In genomic region chr17:26114061-26114460, GRCm38 (mm10) we compare ENCODE assay signal across 8 mouse cellular contexts. TPM values are rescaled to one million over a fixed set of nuclear protein-coding genes. Genes with fewer than 3 reads are reported as not detected.
DNase-seq lines count a peak whose midpoint lies in the region; ATAC-seq and TF ChIP-seq lines count a peak whose summit lies in the region.

No protein-coding gene starts in this region.

- no peak for ATAC-seq in erythroblast, adult 5-6 weeks (replicated peaks; ENCODE audit: low FRiP score, poor library complexity, severe bottlenecking)
- ATAC-seq in intestine, embryonic 14.5 days (replicated peaks; ENCODE audit: low FRiP score, low TSS enrichment, low read depth), result no peak
- no peak for ATAC-seq in liver, postnatal 0 days
- ATAC-seq in CD4-positive, CD25-positive, alpha-beta regulatory T cell, adult 4 months, result no peak

- peaks cover 18% of the 10 kb centered on the region for H3K4me1 ChIP-seq in erythroblast, embryonic 14.5 days (ENCODE audit: control insufficient read depth)
- H3K4me1 ChIP-seq in MEL (ENCODE audit: control insufficient read depth in 1 of 2, insufficient read depth in 2 of 2, low read length in 2 of 2), result peaks cover 5 to 34% of the 10 kb centered on the region in 2 experiments; a peak in 3 of 4 replicates
- H3K4me1 ChIP-seq in intestine, embryonic 14.5 days (replicated peaks; ENCODE audit: control insufficient read depth, insufficient read depth, low read length), result peaks cover 10% of the 10 kb centered on the region; the same call in 1 of the 2 replicates
- peaks cover 22% of the 10 kb centered on the region for H3K4me1 ChIP-seq in liver, postnatal 0 days (ENCODE audit: insufficient read depth)

- DNase-seq in MEL (ENCODE audit: low read depth, low spot score), result no peak
- DNase-seq in intestine, embryonic 14.5 days (ENCODE audit: low spot score), result no peak
- no peak for DNase-seq in liver, postnatal 0 days
- no peak for DNase-seq in thymus, postnatal 25 days
- no peak for DNase-seq in embryo, embryonic 10 days (ENCODE audit: low spot score)

- TF ChIP-seq CTCF in MEL (IDR thresholded peaks at IDR 0.05 in 2 of 3, conservative IDR thresholded peaks at IDR 0.05 in 1 of 3; ENCODE audit: control insufficient read depth in 1 of 3, insufficient read depth in 1 of 3, low read depth in 2 of 3, low read length in 3 of 3, poor library complexity in 1 of 3, severe bottlenecking in 1 of 3), result no peak
- no peak for TF ChIP-seq CTCF in liver, postnatal 0 days (IDR thresholded peaks at IDR 0.05; ENCODE audit: low read depth)

- H3K9ac ChIP-seq in MEL (ENCODE audit: control insufficient read depth, low read depth, low read length, poor library complexity, severe bottlenecking), result peak overlapping the region; percentile 73
- no peak overlapping the region; the same call in 1 of the 2 replicates for H3K9ac ChIP-seq in intestine, embryonic 14.5 days (ENCODE audit: low read length)
- H3K9ac ChIP-seq in liver, postnatal 0 days (replicated peaks), result no peak overlapping the region; the same call in 1 of the 2 replicates

- no peaks in the 10 kb centered on the region for H3K36me3 ChIP-seq in erythroblast, embryonic 14.5 days (ENCODE audit: control insufficient read depth)
- peaks cover 0 to 2% of the 10 kb centered on the region in 2 experiments; a peak in 2 of 4 replicates for H3K36me3 ChIP-seq in MEL (ENCODE audit: control insufficient read depth in 1 of 2, insufficient read depth in 2 of 2, low read length in 2 of 2)
- no peaks in the 10 kb centered on the region for H3K36me3 ChIP-seq in intestine, embryonic 14.5 days (ENCODE audit: control insufficient read depth, insufficient read depth, low read length)
- H3K36me3 ChIP-seq in liver, postnatal 0 days (replicated peaks; ENCODE audit: insufficient read depth, low read length), result no peaks in the 10 kb centered on the region

- peak overlapping the region; percentile 71 for H3K4me3 ChIP-seq in erythroblast, embryonic 14.5 days (replicated peaks)
- peak overlapping the region; percentile 75 to 89 for H3K4me3 ChIP-seq in MEL (ENCODE audit: control insufficient read depth in 1 of 2, insufficient read depth in 1 of 2, low read depth in 2 of 2, low read length in 2 of 2)
- peak overlapping the region; percentile 54 for H3K4me3 ChIP-seq in intestine, embryonic 14.5 days (ENCODE audit: low read depth, low read length)
- H3K4me3 ChIP-seq in liver, postnatal 0 days (ENCODE audit: low read depth, low read length), result peak overlapping the region; percentile 75

- H3K9me3 ChIP-seq in erythroblast, embryonic 14.5 days (ENCODE audit: control insufficient read depth, low read length), result no peaks in the 10 kb centered on the region
- no peaks in the 10 kb centered on the region for H3K9me3 ChIP-seq in MEL (replicated peaks; ENCODE audit: insufficient read depth, low read length)
- H3K9me3 ChIP-seq in intestine, embryonic 14.5 days (ENCODE audit: control insufficient read depth, low read length), result no peaks in the 10 kb centered on the region
- H3K9me3 ChIP-seq in liver, postnatal 0 days (ENCODE audit: low read length), result no peaks in the 10 kb centered on the region

- TF ChIP-seq EP300 in MEL (IDR thresholded peaks at IDR 0.05; ENCODE audit: low read depth in 1 of 2, low read length in 2 of 2), result no peak
- TF ChIP-seq EP300 in liver, postnatal 0 days (IDR thresholded peaks at IDR 0.05; ENCODE audit: low read depth), result no peak

- H3K4me2 ChIP-seq in intestine, embryonic 14.5 days (ENCODE audit: low read length), result peak overlapping the region; percentile 88
- H3K4me2 ChIP-seq in liver, postnatal 0 days (ENCODE audit: low read depth, low read length), result peak overlapping the region; percentile 92

- 15% methylated on average over 8 of the region's 8 CpGs for WGBS in intestine, embryonic 14.5 days
- WGBS in liver, postnatal 0 days (ENCODE audit: insufficient replicate concordance), result 11% methylated on average over 8 of the region's 8 CpGs

- TF ChIP-seq POLR2A in MEL (IDR thresholded peaks at IDR 0.05; ENCODE audit: control insufficient read depth in 1 of 2, insufficient read depth in 1 of 2, low read depth in 1 of 2, low read length in 2 of 2, poor library complexity in 1 of 2), result no peak

- no peaks in the 10 kb centered on the region; the same call in 1 of the 2 replicates for H3K79me2 ChIP-seq in MEL (ENCODE audit: control insufficient read depth, insufficient read depth, low read length, poor library complexity)

- TF ChIP-seq RAD21 in MEL (IDR thresholded peaks at IDR 0.05; ENCODE audit: low read depth, low read length), result no peak

- no peak overlapping the region for H3K27ac ChIP-seq in MEL (ENCODE audit: control insufficient read depth, low read depth, low read length)
- H3K27ac ChIP-seq in intestine, embryonic 14.5 days (ENCODE audit: low read depth), result no peak overlapping the region
- no peak overlapping the region for H3K27ac ChIP-seq in liver, postnatal 0 days (ENCODE audit: low read depth)

- H3K27me3 ChIP-seq in erythroblast, embryonic 14.5 days (ENCODE audit: control insufficient read depth), result peaks cover 74% of the 10 kb centered on the region
- no peaks in the 10 kb centered on the region for H3K27me3 ChIP-seq in MEL (ENCODE audit: control insufficient read depth in 1 of 2, insufficient read depth in 2 of 2, low read length in 2 of 2)
- peaks cover 64% of the 10 kb centered on the region for H3K27me3 ChIP-seq in intestine, embryonic 14.5 days (replicated peaks; ENCODE audit: control insufficient read depth, insufficient read depth, low read length)
- H3K27me3 ChIP-seq in liver, postnatal 0 days (ENCODE audit: insufficient read depth, low read length), result peaks cover 44% of the 10 kb centered on the region

TF ChIP-seq in MEL, 35 proteins besides CTCF, POLR2A, EP300 and RAD21 (continues in another document):
- no peak for TF ChIP-seq HCFC1 (IDR thresholded peaks at IDR 0.05; ENCODE audit: low read depth, low read length)

RNA-seq across cellular contexts. Expression of gene Tmem8, which starts 1.0 kb away (rescaled TPM):
- polyA plus RNA-seq in erythroblast, embryonic 14.5 days (2012), result 0.21 and 0.31 TPM in 2 replicates
- 9.6 and 13.2 TPM in 2 replicates for total RNA-seq in erythroblast, adult 5-6 weeks (2015; ENCODE audit: low replicate concordance)
- 4.3 and 5.0 TPM in 2 replicates for total RNA-seq in erythroblast, adult 5-6 weeks (2017; ENCODE audit: low replicate concordance)
- total RNA-seq in MEL (2012; rRNA removed), result 4.4 and 4.7 TPM in 2 replicates
- 10 to 100 TPM in 1 of 2 experiments, not detected in 1; 16.7 TPM for polyA plus RNA-seq in MEL (2012; ENCODE audit: insufficient read depth in 1 of 2, insufficient read length in 2 of 2, low read depth in 1 of 2, low replicate concordance in 2 of 2, missing spikeins in 1 of 2)
- 2.7 and 4.9 TPM in 2 replicates for polyA plus RNA-seq in intestine, embryonic 14.5 days (2014; fragmentation: Nextera tagmentation; extraction: Ambion mirVana)
- polyA plus RNA-seq in liver, postnatal 0 days (2015; fragmentation: Nextera tagmentation; extraction: Ambion mirVana), result 2.5 and 2.6 TPM in 2 replicates
- polyA plus RNA-seq in CD4-positive, CD25-positive, alpha-beta regulatory T cell, adult 4 months (2017; shearing (Covaris generic)), result 1 to 10 TPM; 5.9 to 8.2 TPM

RNA-seq across cellular contexts. Expression of gene Mrpl28, which starts 9.2 kb away (rescaled TPM):
- 28.4 and 31.6 TPM in 2 replicates for polyA plus RNA-seq in erythroblast, embryonic 14.5 days (2012)
- total RNA-seq in erythroblast, adult 5-6 weeks (2015; ENCODE audit: low replicate concordance), result 21.7 and 22.6 TPM in 2 replicates
- total RNA-seq in erythroblast, adult 5-6 weeks (2017; ENCODE audit: low replicate concordance), result 10.1 and 11.0 TPM in 2 replicates
- total RNA-seq in MEL (2012; rRNA removed), result 164 and 165 TPM in 2 replicates
- 100 to 1,000 TPM; 148 to 174 TPM for polyA plus RNA-seq in MEL (2012; ENCODE audit: insufficient read depth in 1 of 2, insufficient read length in 2 of 2, low read depth in 1 of 2, low replicate concordance in 2 of 2, missing spikeins in 1 of 2)
- polyA plus RNA-seq in intestine, embryonic 14.5 days (2014; fragmentation: Nextera tagmentation; extraction: Ambion mirVana), result 235 and 241 TPM in 2 replicates
- 81.9 and 85.9 TPM in 2 replicates for polyA plus RNA-seq in liver, postnatal 0 days (2015; fragmentation: Nextera tagmentation; extraction: Ambion mirVana)
- polyA plus RNA-seq in CD4-positive, CD25-positive, alpha-beta regulatory T cell, adult 4 months (2017; shearing (Covaris generic)), result 100 to 1,000 TPM; 111 to 138 TPM

RNA-seq across cellular contexts. Expression of gene Nme4, which starts 18.7 kb away (rescaled TPM):
- 5.5 and 9.0 TPM in 2 replicates for polyA plus RNA-seq in erythroblast, embryonic 14.5 days (2012)
- total RNA-seq in erythroblast, adult 5-6 weeks (2015; ENCODE audit: low replicate concordance), result 10.0 and 15.9 TPM in 2 replicates
- total RNA-seq in erythroblast, adult 5-6 weeks (2017; ENCODE audit: low replicate concordance), result 4.2 and 5.2 TPM in 2 replicates
- 89.1 and 115 TPM in 2 replicates for total RNA-seq in MEL (2012; rRNA removed)
- 100 to 1,000 TPM; 125 to 430 TPM for polyA plus RNA-seq in MEL (2012; ENCODE audit: insufficient read depth in 1 of 2, insufficient read length in 2 of 2, low read depth in 1 of 2, low replicate concordance in 2 of 2, missing spikeins in 1 of 2)
- polyA plus RNA-seq in intestine, embryonic 14.5 days (2014; fragmentation: Nextera tagmentation; extraction: Ambion mirVana), result 118 and 122 TPM in 2 replicates
- polyA plus RNA-seq in liver, postnatal 0 days (2015; fragmentation: Nextera tagmentation; extraction: Ambion mirVana), result 13.9 and 17.7 TPM in 2 replicates
- under 1 TPM; 0.32 to 0.95 TPM for polyA plus RNA-seq in CD4-positive, CD25-positive, alpha-beta regulatory T cell, adult 4 months (2017; shearing (Covaris generic))

RNA-seq across cellular contexts. Expression of gene Decr2, which starts 23.9 kb away (rescaled TPM):
- polyA plus RNA-seq in erythroblast, embryonic 14.5 days (2012), result 0.02 TPM in 1 of 2 replicates, not detected in the other
- total RNA-seq in erythroblast, adult 5-6 weeks (2015; ENCODE audit: low replicate concordance), result 3.1 TPM in 1 of 2 replicates, not detected in the other
- total RNA-seq in erythroblast, adult 5-6 weeks (2017; ENCODE audit: low replicate concordance), result 0.42 and 3.2 TPM in 2 replicates
- 6.5 TPM in 2 replicates for total RNA-seq in MEL (2012; rRNA removed)
- polyA plus RNA-seq in MEL (2012; ENCODE audit: insufficient read depth in 1 of 2, insufficient read length in 2 of 2, low read depth in 1 of 2, low replicate concordance in 2 of 2, missing spikeins in 1 of 2), result 10 to 100 TPM in 1 of 2 experiments, not detected in 1; 11.3 TPM
- 27.3 and 32.4 TPM in 2 replicates for polyA plus RNA-seq in intestine, embryonic 14.5 days (2014; fragmentation: Nextera tagmentation; extraction: Ambion mirVana)
- 142 and 151 TPM in 2 replicates for polyA plus RNA-seq in liver, postnatal 0 days (2015; fragmentation: Nextera tagmentation; extraction: Ambion mirVana)
- 10 to 100 TPM; 27.7 to 35.1 TPM for polyA plus RNA-seq in CD4-positive, CD25-positive, alpha-beta regulatory T cell, adult 4 months (2017; shearing (Covaris generic))

RNA-seq across cellular contexts. Expression of gene Axin1, which starts 24.4 kb away (rescaled TPM):
- 3.2 and 3.3 TPM in 2 replicates for polyA plus RNA-seq in erythroblast, embryonic 14.5 days (2012)
- 5.6 and 6.3 TPM in 2 replicates for total RNA-seq in erythroblast, adult 5-6 weeks (2015; ENCODE audit: low replicate concordance)
- total RNA-seq in erythroblast, adult 5-6 weeks (2017; ENCODE audit: low replicate concordance), result 29.1 and 33.9 TPM in 2 replicates
- total RNA-seq in MEL (2012; rRNA removed), result 32.1 and 33.5 TPM in 2 replicates
- 10 to 100 TPM in 1 of 2 experiments, not detected in 1; 54.2 TPM for polyA plus RNA-seq in MEL (2012; ENCODE audit: insufficient read depth in 1 of 2, insufficient read length in 2 of 2, low read depth in 1 of 2, low replicate concordance in 2 of 2, missing spikeins in 1 of 2)
- 11.5 and 13.1 TPM in 2 replicates for polyA plus RNA-seq in intestine, embryonic 14.5 days (2014; fragmentation: Nextera tagmentation; extraction: Ambion mirVana)
- 4.7 TPM in 2 replicates for polyA plus RNA-seq in liver, postnatal 0 days (2015; fragmentation: Nextera tagmentation; extraction: Ambion mirVana)
- polyA plus RNA-seq in CD4-positive, CD25-positive, alpha-beta regulatory T cell, adult 4 months (2017; shearing (Covaris generic)), result 10 to 100 TPM; 13.3 to 17.5 TPM
